Mouse (Mus musculus) gastrocnemius, postnatal 25 days (tissue): ENCODE measurements around the gene Tas2r131. TPM values are rescaled to one million over a fixed set of nuclear protein-coding genes. Genes with fewer than 3 reads are reported as not detected.
"Not testable (repeated sequence)": the region's sequence is repeated elsewhere in the genome, so short reads cannot be mapped to it uniquely, and the experiment has no call there.

ENCODE experiments used
- DNase-seq: peaks from one replicate; pipeline ENCODE4 v3.0.0; 2022
- long read RNA-seq, 2 experiments: library from polyadenylated mRNA; stranded (forward); transcript quantifications; one replicate each; pipeline ENCODE4 v2.0.0; 2021
- total RNA-seq, 2 experiments: library from RNA; stranded (reverse); gene quantifications; 1 replicate in 1 of 2; 2 replicates in 1 of 2; pipeline ENCODE4 v1.2.3; 2021

Gene Tas2r131
- not detected for total RNA-seq
- long read RNA-seq, experiment 1: 0 reads
- long read RNA-seq, experiment 2: 0 reads

DNA sequence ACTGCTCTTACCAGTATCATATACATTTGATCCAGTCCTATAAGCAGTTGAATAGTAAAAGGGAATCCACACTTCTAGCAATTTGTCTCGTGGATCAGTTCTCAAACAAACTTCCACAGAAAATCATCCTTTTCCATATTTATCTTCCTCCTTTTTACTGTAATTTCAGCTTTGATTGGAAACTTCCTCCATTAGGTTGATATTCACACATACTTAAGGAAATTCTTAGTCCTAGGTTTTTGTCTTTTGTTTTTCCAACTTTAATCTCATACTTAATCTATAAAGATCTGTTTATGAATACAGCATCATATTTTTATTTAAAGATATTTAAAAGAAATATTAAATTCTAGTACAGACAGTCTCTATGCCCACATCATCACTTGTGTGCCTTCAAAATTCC, at the start of gene Tas2r131:
Tas2r131 (minus strand) TSS at position 101 of the 400 bp plus-strand sequence.
- DNase-seq: no peak

DNA sequence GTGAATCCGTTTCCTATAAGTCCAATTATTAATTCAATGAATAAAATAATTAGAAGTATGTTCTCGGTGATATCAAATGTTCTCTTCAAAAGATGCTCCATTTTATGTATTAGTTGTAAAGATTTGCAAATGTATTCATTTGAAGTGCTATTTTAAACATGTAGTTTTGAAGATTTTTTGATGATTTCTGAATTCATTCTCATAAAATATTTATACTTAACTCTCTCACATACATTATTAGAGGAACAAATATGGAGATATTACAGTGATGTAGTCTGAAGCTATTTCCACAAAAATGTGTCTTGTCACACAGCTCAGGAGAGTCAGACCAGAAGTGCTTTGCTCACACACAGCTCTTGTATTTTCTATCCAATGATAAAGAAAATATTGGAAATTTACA, 23.1 kb upstream of the Tas2r131 start, which contains the start of gene Tas2r109:
Tas2r109 (minus strand) TSS at position 101 of the 400 bp plus-strand sequence.
- DNase-seq: no peak

DNA sequence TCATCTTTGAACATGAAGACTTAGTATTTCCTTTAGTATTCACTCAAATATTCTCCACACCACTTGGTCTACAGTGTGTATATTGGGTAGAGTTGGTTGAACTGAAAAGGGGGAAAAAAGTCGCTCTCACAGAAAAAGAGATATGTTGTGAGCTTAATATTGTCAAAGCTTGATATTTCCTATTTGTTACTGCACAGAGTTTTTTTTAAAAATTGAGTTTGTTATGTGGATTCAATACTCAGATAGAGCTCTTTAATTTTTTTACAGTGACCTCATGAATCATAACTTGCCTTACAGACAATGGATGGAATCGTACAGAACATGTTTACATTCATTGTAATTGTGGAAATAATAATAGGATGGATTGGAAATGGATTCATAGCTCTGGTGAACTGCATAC, 6.9 kb downstream of the Tas2r131 start, which contains the start of gene Tas2r129:
Tas2r129 (plus strand) TSS at position 301 of the 400 bp plus-strand sequence.
- DNase-seq: no peak

DNA sequence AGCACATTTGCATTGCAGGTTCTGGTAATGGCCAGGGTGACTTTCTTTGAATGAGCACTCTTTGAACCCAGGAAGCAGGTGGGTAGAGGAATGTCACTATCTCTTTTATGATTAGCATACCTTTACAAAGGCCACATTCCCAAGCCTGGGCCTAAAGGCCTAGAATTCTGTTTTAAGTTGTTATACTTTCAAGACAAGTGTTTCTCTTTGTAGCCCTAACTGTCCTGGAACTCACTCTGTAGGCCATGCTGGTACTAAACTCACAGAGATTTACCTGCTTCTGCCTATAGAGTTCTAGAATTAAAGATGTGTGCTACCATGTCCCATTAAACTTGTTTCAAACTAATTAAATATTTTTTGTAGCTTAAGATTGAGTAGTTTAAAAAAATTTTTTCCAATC, 16.3 kb downstream of the Tas2r131 start:
- DNase-seq: not testable (repeated sequence)

DNA sequence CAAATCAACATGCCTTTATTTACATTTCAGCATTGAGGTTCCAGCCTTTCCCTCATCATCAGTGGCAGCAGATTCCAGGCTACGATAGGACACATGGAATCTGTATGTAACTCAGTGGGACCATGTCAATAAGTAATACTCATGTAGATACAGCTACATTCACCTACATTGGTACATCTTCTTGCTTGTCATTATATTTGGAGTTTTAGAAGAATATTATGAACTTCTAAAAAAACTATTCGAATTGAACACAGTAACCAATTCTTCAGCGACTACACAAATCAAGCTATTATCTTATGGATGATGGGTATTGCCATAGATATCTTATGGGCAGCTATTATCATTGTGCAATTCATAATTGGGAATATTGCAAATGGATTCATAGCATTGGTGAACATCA, 48.4 kb downstream of the Tas2r131 start, which contains the start of gene Tas2r125:
Tas2r125 (plus strand) TSS at position 301 of the 400 bp plus-strand sequence.
- DNase-seq: no peak

Other genes starting within 250 kb of the Tas2r131 start
- not detected for gene Tas2r122, start 246.0 kb downstream of the Tas2r131 start, total RNA-seq
- gene Tas2r115, start 219.9 kb downstream of the Tas2r131 start, total RNA-seq: not detected
- not detected for gene Tas2r124, start 203.2 kb downstream of the Tas2r131 start, total RNA-seq
- not detected for gene Tas2r102, start 195.8 kb downstream of the Tas2r131 start, total RNA-seq
- not detected for gene Tas2r136, start 179.8 kb downstream of the Tas2r131 start, total RNA-seq
- gene Tas2r117, start 155.1 kb downstream of the Tas2r131 start, total RNA-seq: not detected
- gene Tas2r123, start 110.8 kb downstream of the Tas2r131 start, total RNA-seq: not detected
- not detected for gene Tas2r116, start 102.5 kb downstream of the Tas2r131 start, total RNA-seq
- not detected for gene Tas2r110, start 89.9 kb downstream of the Tas2r131 start, total RNA-seq
- not detected for gene Tas2r113, start 64.9 kb downstream of the Tas2r131 start, total RNA-seq
- not detected for gene Tas2r125, start 48.3 kb downstream of the Tas2r131 start, total RNA-seq
- not detected for gene Tas2r129, start 6.8 kb downstream of the Tas2r131 start, total RNA-seq
- gene Tas2r109, start 23.0 kb upstream of the Tas2r131 start, total RNA-seq: not detected
- gene Tas2r103, start 79.2 kb upstream of the Tas2r131 start, total RNA-seq: not detected
- gene Tas2r140, start 97.9 kb upstream of the Tas2r131 start, total RNA-seq: not detected
- gene Smim10l1, start 147.0 kb upstream of the Tas2r131 start, total RNA-seq: 100 to 1,000 TPM in 1 of 2 experiments, 10 to 100 TPM in 1; 93.6 to 114 TPM